Mouse (Mus musculus) mouse trophoblast stem cell (cell line): ENCODE results near the gene B430305J03Rik.

Experiments used
- in situ Hi-C, 2 experiments: fragments of 300-500 bp; cut with MseI, MboI; formaldehyde crosslinking; loops; 2 replicates in 1 of 2; 3 replicates in 1 of 2; pipeline ENCODE4 v1.15.1; 2025

B430305J03Rik gene

DNA sequence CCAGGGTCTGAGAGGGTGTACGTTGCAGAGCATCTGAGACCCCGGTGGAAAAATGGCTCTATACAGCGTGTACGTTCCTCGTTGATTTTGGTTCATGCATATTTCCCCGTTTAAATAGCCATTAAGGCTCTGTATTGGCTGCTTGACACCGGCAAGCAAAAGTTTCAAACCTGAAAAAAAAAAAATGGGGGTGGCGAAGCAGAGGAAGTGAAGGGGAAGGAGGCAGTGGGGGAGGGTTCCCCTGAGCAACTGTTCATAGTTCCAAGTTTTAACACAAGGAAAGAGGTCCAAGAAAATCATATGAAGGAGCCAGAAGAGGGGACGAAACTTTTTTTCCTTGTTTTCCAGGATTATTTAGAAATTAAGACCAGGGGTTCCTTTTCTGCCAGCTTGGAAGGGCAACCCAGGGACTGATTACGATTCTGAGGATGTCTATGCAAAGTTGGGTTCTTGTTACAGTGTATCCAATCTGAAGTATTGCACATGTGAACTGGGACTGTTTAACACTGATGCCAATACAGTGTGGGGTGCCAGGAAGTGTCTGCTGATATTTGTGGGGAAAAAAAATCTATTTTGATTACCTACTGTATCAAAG, at the start of gene B430305J03Rik:
Gene B430305J03Rik, minus strand, starts transcription at position 173 of the 595 bp plus-strand sequence.
- in situ Hi-C loops: no loop called here

DNA sequence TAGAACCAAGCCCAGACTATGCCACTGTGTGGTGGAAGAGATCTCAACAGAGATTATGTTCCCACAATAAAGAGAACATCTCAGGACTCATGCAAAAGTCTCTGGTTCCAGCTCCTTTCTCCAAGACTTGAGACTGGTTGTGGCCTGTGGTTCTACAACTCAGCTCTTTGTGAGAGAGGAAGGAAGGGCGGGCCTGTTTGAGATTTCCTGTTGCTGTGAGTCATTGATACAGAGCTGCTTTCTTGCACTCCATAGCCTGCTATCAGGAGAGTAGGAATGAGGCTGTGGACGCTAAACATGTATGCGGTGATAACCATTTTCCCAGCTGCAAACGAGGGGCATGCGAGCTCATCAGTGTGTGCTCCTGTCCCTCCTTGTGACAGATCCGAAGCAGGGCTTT, 43.9 kb upstream of the B430305J03Rik start:
- in situ Hi-C loops: no loop called here

DNA sequence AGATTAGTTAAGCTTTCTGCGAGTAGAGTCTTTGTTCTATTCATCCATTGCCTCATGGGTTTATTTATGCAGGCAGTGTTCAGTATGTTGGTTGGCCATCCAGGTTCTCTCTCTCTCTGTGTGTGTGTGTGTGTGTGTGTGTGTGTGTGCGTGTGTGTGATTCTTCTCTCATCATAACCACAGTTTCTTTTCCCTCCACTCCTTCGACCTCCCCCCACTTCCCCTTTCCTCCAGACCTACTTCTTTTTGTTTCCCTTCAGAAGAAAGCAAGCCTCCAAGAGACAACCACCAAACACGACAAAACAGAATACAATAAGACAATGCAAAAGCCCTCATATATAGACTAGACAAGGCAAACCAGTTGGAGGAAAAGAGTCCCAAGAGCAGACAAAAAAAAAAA, 41.2 kb upstream of the B430305J03Rik start:
- in situ Hi-C loops: no loop called here

DNA sequence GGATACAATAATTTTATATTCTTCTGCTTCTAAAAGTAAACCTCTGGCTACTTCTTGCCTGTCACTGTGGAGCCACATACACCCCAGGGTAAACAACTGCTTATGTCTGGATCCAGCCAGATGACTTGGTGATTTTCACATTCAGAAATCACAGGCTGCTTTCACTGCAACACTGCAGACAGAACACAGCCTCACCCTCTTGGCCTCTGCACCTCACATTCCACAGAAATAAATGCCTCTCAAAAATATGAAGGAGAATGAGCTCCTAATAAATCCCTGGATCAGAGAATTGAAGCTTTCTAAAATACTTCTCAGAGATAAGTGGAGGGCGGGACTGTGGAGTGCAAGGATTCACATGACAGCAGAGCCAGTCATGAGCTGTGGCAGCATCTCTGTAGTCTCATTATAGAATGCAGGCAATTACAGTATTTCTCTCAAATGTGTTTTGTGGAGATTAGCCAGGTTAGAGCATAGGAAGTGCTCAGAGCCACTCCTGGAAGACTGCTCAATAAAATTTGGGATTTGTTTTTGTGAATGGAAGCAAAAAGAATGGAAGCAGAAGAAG, 35.2 kb upstream of the B430305J03Rik start:
- in situ Hi-C loops: no loop called here

DNA sequence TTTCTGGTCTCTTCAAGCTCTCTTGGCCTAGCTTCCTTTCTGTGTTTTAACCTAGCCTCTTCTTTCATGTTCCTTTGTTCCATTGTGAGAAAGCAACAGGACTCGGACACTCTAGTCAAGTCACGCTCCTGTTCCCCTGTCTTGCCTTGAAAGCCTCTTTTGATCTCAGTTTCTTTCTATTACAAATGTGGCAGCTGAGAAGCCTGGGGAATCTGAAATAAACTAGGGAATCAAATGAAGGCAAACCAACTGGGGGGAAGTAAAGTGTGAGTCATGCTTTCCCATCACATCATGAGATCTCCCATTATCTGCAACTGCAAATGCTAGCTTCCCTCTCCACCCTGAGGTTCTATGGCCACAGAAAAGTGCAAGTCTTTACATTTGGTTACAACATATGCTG, 31.0 kb upstream of the B430305J03Rik start:
- in situ Hi-C loops: no loop called here

DNA sequence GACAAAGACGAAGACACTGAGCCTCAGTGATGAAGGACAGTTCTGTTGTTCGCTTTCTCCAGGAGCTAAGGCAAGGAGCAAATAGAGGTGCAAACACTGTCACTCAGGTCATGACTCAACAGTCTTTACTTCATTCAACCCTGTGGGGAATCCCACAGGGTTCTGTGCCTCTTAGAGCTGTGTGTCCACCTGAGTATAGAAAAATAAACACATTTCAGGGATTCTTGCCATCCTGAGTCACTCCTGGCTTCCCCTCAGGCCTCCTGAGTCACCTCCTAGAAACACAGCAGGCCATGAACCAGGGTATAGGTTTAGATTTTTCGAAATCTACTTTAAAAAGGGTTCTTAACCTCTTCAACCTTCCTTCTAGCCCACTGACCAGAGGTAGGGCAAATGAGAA, 29.6 kb upstream of the B430305J03Rik start:
- in situ Hi-C loops: no loop called here

DNA sequence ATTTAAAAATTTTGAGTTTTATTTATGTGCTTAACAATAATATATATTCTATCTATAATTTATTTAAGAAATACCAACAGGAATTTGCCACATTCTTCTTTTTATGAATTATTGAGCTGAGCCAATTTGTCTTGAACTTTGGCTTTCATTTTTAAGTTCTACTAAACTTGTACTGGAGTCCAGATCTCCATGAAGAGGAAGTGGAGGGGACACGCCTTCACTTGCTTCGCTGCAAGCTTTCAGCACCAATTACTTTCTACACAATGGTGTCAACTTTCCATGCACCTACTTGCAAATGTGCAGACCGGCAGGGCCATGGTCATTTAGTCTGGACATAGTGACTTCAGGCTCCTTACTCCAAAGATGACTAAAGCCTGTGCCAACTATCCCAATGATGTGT, 27.8 kb upstream of the B430305J03Rik start:
- in situ Hi-C loops: no loop called here

DNA sequence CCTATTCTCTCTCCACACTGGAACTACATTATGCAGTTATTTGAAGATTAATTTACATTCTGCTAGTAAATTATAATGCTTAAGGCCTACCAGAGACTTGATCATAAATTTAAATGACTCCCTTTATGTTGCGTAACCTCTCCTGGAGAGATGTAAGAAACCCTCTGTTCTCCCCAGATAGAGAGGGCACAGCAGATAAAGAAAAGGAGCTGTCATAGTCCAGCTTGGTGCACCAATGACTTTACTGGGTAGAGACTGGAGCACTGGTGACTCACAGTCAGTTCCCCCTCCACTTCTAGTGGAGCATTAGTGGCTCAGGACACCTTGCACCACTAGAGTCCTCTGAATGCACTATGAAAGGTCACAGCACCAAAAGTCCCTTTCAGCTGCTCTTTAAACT, 27.1 kb upstream of the B430305J03Rik start:
- in situ Hi-C loops: no loop called here

DNA sequence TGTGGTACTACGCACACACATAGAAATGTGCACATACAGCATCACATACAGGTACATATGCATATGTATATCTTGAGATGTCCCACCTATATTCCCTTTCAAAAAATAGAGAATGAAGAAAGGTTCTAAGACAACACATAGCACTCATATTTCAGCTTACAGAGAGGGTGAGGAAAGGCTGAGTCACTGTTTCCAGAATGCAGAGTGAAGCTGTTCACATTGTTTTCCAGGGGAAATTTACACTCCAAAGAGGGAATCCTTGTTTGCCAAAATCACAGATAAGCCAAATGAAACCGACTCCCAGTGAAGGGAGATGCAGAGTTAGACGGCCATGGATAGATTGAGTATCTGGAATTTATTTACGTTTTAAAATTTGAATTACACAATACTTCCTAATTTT, 25.8 kb upstream of the B430305J03Rik start:
- in situ Hi-C loops: no loop called here

DNA sequence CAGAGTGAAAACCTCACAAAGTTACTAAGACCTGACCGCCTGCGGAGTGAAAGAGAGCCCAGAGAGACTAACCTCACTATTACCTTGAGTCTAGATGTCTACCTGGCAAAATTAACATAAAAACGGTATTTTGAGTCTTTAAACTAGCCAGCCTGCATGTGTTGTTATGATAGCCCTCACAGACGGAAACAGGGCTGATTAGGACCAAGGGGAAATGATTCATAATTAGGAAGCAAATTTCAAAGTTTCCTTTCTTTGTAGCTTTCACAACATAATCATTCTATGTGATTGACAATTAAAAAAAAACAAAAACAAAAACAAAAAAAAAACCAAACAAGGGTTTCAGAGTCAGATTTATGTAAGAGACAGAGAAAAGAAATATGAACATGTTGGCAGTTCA, 20.6 kb upstream of the B430305J03Rik start:
- in situ Hi-C loops: no loop called here

DNA sequence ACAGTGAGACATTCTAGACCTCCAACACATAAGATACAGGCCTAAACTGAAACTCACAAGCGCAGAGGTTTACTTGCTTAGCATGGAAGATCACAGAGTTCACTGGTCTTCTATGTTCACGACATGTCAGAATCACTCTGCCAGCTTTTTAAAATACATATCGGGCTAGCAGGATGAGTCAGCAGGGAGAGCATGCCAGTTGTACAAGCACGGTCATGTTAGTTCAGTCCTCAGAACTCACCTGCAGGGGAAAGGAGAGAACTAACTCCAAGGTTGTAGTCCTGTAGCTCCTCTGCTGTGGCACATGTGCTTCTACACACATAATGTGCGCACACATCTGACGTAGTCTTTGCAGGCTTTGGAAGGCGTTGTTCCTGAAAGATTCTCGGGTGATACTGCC, 10.2 kb upstream of the B430305J03Rik start:
- in situ Hi-C loops: no loop called here

DNA sequence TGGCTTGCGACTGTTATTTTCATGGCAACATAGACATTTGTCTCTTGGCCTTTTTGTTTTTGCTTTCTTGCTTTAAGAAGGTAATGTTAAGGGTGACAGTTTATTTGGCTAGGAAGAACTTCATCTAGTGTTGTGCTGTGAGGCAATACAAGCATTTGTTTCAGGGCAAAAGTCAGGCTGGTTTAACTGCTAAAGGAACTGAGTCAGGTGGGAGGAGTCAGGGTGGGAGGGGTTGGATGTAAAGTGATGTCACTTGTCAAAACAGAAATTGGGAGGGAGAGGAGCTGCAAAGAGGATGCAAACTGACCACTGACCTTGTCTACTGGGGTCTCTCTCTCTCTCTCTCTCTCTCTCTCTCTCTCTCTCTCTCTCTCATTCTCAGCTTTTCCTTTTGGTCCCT, 2.7 kb upstream of the B430305J03Rik start:
- in situ Hi-C loops: no loop called here

DNA sequence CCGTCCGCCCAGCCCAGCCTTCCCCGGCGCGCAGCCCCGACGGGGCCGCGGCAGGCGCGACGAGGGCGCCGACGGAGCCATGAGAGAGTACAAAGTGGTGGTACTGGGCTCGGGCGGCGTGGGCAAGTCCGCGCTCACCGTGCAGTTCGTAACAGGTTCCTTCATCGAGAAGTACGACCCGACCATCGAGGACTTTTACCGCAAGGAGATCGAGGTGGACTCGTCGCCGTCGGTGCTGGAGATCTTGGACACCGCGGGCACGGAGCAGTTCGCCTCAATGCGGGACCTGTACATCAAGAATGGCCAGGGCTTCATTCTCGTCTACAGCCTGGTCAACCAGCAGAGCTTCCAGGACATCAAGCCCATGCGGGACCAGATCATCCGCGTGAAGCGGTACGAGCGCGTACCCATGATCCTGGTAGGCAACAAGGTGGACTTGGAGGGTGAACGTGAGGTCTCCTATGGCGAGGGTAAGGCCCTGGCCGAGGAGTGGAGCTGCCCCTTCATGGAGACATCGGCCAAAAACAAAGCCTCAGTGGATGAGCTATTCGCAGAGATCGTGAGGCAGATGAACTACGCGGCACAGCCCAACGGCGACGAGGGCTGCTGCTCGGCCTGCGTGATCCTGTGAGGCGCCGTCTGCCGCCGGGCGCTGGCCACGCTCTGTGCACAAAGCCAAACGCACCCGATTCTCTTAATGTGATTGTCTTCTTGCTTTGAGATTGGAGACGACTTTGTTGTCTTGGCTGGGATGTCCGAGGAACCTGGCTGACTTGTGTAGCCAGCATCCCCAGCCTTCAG, 573 bp downstream of the B430305J03Rik start:
- in situ Hi-C loops: no loop called here

DNA sequence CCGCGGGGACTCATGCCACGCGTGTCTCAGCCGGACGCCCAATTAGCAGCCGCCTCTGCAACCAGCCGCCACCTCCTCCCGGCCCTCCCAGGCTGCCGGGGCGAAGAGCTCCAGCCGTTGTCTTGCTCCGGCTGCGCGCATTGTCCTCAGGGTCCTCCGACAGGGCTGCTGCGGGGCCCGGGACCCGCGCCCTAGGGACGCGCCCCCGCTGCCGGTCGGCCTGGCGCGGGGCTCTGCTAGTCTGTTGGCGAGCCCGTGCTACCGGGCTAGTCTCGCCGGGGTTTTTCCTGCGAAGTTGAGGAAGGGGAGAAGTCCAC, 1.1 kb downstream of the B430305J03Rik start:
- in situ Hi-C loops: no loop called here

DNA sequence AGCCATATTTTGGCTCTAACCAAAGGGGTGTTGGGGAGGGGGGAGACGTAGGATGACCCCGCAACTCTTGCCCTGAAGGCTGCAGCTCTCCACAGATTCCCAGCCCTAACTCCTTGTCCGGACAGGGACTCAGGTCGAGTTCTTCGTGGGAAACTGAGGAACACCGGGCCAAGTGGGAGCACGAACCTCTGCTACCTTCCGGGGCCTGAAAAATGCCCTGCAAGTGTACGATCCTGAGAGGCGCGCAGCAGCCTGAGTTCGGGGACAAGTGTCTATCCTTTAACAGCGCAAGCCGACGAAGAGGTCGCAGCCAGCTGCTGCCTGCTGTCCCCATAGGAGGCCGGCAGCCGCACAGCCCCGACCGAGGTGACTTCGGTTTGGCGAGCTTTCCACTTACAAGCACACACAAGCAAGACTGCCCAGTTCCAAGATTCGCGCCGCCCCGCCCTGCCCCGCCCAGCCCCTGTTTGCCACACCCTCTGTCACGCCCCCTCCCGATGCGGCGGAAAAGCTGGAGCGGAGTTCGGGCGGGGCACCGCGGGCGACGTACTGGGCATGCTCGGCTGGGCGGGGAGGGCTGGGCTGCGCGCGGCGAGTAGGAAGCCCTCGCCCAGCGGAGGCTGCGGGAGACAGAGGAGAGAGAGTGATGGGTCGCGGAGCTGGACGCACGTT, 1.6 kb downstream of the B430305J03Rik start:
- in situ Hi-C loops: no loop called here

DNA sequence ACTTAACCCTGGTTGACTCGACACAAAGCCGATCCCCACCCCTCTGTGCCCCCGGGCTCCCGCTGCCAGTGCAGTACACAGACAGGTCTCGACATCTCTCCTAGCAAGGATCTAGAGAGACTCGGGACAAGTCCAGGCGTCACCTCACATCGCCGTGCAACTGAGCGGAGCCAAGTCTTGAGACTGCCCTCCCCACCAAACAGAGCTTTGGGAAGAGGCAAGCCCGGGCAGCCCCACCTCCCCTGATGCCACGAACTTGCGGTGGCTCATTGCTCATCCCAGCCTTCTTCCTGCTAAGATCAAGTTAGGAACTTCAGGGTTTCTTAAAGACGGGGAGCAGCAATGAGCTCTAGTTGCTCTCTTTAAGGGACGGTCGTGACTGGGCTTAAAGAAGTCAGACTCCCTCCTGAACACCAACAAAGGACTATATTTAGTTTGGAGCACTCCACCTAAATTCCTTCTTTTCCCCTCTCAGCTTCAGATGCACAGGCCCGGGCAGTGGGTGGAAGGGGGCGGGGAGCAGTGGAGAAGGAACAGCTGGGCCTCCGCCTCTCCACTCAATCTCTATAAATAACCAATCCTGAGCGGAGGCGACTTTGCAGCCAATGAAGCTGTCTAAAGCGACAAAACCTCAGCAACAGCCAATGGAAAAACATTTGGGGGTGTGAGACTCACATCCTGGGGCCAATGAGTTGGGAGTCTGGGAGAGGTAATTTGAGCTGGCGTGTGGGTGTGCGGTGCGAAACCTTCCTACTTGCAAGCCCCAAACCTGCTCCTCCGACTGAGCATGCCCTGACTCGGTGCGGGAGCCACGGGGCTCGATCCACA, 2.4 kb downstream of the B430305J03Rik start:
- in situ Hi-C loops: no loop called here

DNA sequence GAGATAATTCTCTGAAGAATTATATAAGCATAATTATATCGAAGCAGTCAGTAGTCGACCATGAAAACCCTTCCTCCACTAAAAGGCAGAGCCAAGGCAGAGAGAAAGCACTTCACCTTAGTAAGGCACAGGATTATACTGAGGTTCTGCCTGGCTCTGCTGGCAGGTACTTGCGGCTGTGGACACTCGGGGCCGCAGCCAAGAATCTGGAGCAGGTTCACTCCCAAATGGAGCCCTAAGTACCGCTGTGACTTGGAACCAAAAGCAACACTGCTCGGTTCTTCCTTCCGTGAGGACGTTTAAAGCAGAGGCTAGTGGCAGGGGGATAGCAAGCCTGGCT, 3.0 kb downstream of the B430305J03Rik start:
- in situ Hi-C loops: no loop called here

DNA sequence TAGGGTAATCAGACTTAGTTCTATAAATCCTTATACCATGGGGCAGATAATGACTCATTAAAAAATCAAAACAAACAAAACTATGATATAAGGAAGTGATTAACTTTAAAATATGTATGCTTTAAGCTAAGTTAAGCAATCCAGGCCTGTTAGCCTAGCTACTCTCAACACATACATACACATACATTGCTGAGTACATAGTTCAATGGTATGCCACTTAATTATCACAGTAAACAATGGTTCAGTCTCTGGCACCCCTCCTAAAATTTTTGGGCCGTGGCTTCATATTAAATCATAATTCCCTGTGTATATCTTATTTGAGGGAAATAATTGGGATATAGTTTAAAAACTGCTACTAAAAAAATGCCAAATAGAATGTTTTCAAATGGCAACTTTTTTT, 4.4 kb downstream of the B430305J03Rik start, which contains the start of gene Rap2b:
Gene Rap2b, plus strand, starts transcription at position 301 of the 400 bp plus-strand sequence.
- in situ Hi-C loops: no loop called here

DNA sequence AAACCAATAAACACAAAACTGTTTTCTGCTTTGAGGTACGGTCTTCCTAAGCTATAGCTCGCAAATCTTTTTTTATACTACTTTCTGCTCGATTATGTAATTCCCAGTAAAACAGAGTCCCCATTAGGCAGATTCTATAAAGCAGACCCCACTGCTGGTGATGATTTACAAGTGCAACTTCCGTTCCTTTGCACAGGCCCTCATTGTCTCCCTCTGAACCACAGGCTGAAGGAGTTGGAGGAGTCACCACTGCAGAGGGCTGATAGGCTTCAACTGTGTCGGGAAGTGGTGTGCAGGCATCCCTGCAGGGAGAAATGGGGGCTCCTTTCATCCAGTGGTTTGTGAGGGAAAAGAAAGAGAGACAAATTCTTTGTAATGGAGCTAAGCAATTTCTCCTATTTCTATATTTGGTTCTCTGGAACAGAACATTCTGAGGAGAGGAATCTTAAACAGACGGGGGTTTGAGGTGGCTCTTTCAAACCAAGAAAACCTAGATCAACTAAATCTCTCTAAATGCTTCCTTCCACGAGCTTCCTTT, 6.9 kb downstream of the B430305J03Rik start:
- in situ Hi-C loops: no loop called here

DNA sequence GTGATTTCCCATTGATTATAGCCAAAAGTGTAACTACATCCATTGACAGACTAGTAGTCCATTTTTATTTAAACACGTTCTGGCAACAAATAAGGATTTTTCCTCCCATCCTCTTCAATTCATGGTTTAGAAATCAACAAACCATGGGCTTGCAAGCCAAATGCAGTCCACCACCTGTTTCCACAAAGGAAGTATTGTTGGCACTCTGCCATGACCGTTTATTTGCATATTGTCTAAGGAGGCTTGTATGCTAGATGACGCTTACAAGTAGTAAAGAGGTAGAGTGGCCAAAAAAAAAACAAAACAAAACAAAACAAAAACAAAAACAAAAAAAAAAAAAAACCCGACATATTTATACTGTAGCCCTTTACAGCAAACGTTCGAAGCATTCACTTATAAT, 7.6 kb downstream of the B430305J03Rik start:
- in situ Hi-C loops: no loop called here

DNA sequence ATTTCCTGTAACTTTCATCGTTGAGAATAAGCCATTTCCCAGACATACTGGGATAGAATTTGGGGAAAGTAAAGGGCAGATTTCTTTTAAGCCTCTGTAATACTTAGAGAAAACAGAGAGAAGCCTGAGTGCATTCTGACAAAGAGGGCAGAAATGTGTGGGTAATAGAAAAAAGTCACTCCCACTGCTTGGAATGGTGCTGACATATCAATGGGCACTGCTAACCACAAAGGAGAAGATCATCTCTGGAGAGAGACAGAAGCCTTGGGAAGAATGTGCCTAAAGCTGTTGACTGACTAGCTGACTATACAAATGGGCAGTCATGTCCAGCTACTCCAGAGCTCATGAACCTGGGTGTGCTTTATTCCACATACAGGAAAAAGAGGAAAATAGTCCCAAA, 10.3 kb downstream of the B430305J03Rik start:
- in situ Hi-C loops: no loop called here

DNA sequence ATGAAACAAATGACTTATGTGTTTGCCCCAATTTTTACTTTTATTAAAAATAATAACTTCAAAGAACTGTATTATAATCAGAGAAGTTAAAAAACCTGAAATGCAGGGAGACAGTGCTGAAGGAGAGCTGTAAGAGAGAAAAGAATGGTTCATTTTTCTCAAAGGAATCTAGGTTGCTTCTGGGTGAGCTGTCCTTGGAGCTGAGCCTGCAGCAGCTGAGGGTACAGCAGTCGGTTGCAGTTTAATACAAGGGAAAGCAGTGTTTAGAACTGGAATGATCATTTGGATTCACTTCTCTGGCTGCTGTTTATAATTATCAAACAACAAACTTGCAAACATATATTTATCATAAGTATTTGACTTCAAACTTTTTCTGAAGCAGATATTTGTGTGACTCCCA, 16.3 kb downstream of the B430305J03Rik start:
- in situ Hi-C loops: no loop called here
